Mouse (Mus musculus): ENCODE data around the gene Gm11213.

Gene Gm11213

GRCm38 (mm10) chr4:63604945-63605344 lies at the start of gene Gm11213:
Gene Gm11213, minus strand, starts transcription at chr4:63605261.
- DNase-seq (ENCODE audit: extremely low read depth, insufficient read length, low spot score), result no peak

GRCm38 (mm10) chr4:63654381-63654780 lies 49.3 kb upstream of the Gm11213 start:
- DNase-seq (ENCODE audit: extremely low read depth, insufficient read length, low spot score), result no peak

GRCm38 (mm10) chr4:63643956-63644726 lies 39.1 kb upstream of the Gm11213 start:
- DNase-seq (ENCODE audit: extremely low read depth, insufficient read length, low spot score), result no peak

- DNase-seq (ENCODE audit: extremely low read depth, insufficient read length, low spot score), result peak; percentile 60
These were observed 34.8 kb upstream of the Gm11213 start for GRCm38 (mm10) chr4:63639842-63640241.

- DNase-seq (ENCODE audit: extremely low read depth, insufficient read length, low spot score), result no peak
These were observed 33.5 kb upstream of the Gm11213 start for GRCm38 (mm10) chr4:63638603-63639002.

GRCm38 (mm10) chr4:63633181-63633580 lies 28.1 kb upstream of the Gm11213 start:
- DNase-seq (ENCODE audit: extremely low read depth, insufficient read length, low spot score), result no peak

- DNase-seq (ENCODE audit: extremely low read depth, insufficient read length, low spot score), result no peak
These were observed 22.1 kb upstream of the Gm11213 start for GRCm38 (mm10) chr4:63627111-63627510.

GRCm38 (mm10) chr4:63625563-63626080 lies 20.6 kb upstream of the Gm11213 start:
- DNase-seq (ENCODE audit: extremely low read depth, insufficient read length, low spot score), result no peak

GRCm38 (mm10) chr4:63622378-63622835 lies 17.3 kb upstream of the Gm11213 start, which contains the start of gene Tex48:
Gene Tex48, minus strand, starts transcription at chr4:63622428.
- DNase-seq (ENCODE audit: extremely low read depth, insufficient read length, low spot score), result no peak

- DNase-seq (ENCODE audit: extremely low read depth, insufficient read length, low spot score), result no peak
These were observed 16.8 kb upstream of the Gm11213 start for GRCm38 (mm10) chr4:63621861-63622260.

GRCm38 (mm10) chr4:63608391-63608790 lies 3.3 kb upstream of the Gm11213 start:
- no peak for DNase-seq (ENCODE audit: extremely low read depth, insufficient read length, low spot score)

GRCm38 (mm10) chr4:63605968-63606367 lies 907 bp upstream of the Gm11213 start:
- DNase-seq (ENCODE audit: extremely low read depth, insufficient read length, low spot score), result no peak

- no peak for DNase-seq (ENCODE audit: extremely low read depth, insufficient read length, low spot score)
These were observed 484 bp upstream of the Gm11213 start for GRCm38 (mm10) chr4:63605545-63605944.

GRCm38 (mm10) chr4:63601263-63601662 lies 3.8 kb downstream of the Gm11213 start:
- DNase-seq (ENCODE audit: extremely low read depth, insufficient read length, low spot score), result no peak

GRCm38 (mm10) chr4:63600786-63601185 lies 4.3 kb downstream of the Gm11213 start:
- no peak for DNase-seq (ENCODE audit: extremely low read depth, insufficient read length, low spot score)

- no peak for DNase-seq (ENCODE audit: extremely low read depth, insufficient read length, low spot score)
These were observed 9.1 kb downstream of the Gm11213 start for GRCm38 (mm10) chr4:63596010-63596409.

- no peak for DNase-seq (ENCODE audit: extremely low read depth, insufficient read length, low spot score)
These were observed 9.8 kb downstream of the Gm11213 start for GRCm38 (mm10) chr4:63595259-63595658.

- DNase-seq (ENCODE audit: extremely low read depth, insufficient read length, low spot score), result no peak
These were observed 10.5 kb downstream of the Gm11213 start for GRCm38 (mm10) chr4:63594459-63595110.

GRCm38 (mm10) chr4:63590538-63590937 lies 14.5 kb downstream of the Gm11213 start:
- no peak for DNase-seq (ENCODE audit: extremely low read depth, insufficient read length, low spot score)

GRCm38 (mm10) chr4:63589987-63590386 lies 15.1 kb downstream of the Gm11213 start:
- DNase-seq (ENCODE audit: extremely low read depth, insufficient read length, low spot score), result no peak

GRCm38 (mm10) chr4:63586240-63586639 lies 18.8 kb downstream of the Gm11213 start:
- no peak for DNase-seq (ENCODE audit: extremely low read depth, insufficient read length, low spot score)

GRCm38 (mm10) chr4:63585216-63585615 lies 19.8 kb downstream of the Gm11213 start:
- DNase-seq (ENCODE audit: extremely low read depth, insufficient read length, low spot score), result no peak
